Mouse (Mus musculus) layer of hippocampus, postnatal 14 days (tissue): ENCODE data around the gene Afap1l2. TPM values are rescaled to one million over a fixed set of nuclear protein-coding genes. Genes with fewer than 3 reads are reported as not detected.
A peak's percentile ranks its signal among the peaks of the same experiment; 100 is the strongest.

Source experiments
- DNase-seq, 2 experiments: peaks; one replicate each; pipeline ENCODE4 v3.0.0; 2021 to 2022; ENCODE audit warnings: low spot score in 2 of 2, mixed read lengths in 1 of 2
- total RNA-seq, 2 experiments: library from RNA; stranded (reverse); gene quantifications; 2 replicates each; pipeline ENCODE4 v1.2.3; 2021

Gene Afap1l2
- total RNA-seq, 2 experiments from 2014 or later, result 20.0 to 21.3 TPM

- DNase-seq, result no peak
Observed at GRCm38 (mm10) chr19:57009653-57010052, 1.6 kb upstream of the Afap1l2 start.

- peak in 1 of 2 experiments; percentile 64 for DNase-seq
Observed at GRCm38 (mm10) chr19:57007291-57007690, 737 bp downstream of the Afap1l2 start.

- no peak for DNase-seq
Observed at GRCm38 (mm10) chr19:57006841-57007240, 1.2 kb downstream of the Afap1l2 start.

GRCm38 (mm10) chr19:57005062-57005461 is 3.0 kb downstream of the Afap1l2 start:
- no peak for DNase-seq

- peak in 1 of 2 experiments; percentile 69 for DNase-seq
Observed at GRCm38 (mm10) chr19:57003460-57003810, 4.6 kb downstream of the Afap1l2 start.

GRCm38 (mm10) chr19:57002741-57003459 is 5.1 kb downstream of the Afap1l2 start:
- no peak for DNase-seq

- DNase-seq, result no peak
Observed at GRCm38 (mm10) chr19:57001926-57002325, 6.1 kb downstream of the Afap1l2 start.

GRCm38 (mm10) chr19:57000592-57000991 is 7.4 kb downstream of the Afap1l2 start:
- DNase-seq, result no peak

- DNase-seq, result peak in 1 of 2 experiments; percentile 36
Observed at GRCm38 (mm10) chr19:56999781-57000180, 8.2 kb downstream of the Afap1l2 start.

GRCm38 (mm10) chr19:56998910-56999309 is 9.1 kb downstream of the Afap1l2 start:
- peak in 1 of 2 experiments; percentile 46 for DNase-seq

- no peak for DNase-seq
Observed at GRCm38 (mm10) chr19:56998331-56998730, 9.7 kb downstream of the Afap1l2 start.

GRCm38 (mm10) chr19:56997164-56997599 is 10.8 kb downstream of the Afap1l2 start:
- DNase-seq, result no peak

- DNase-seq, result no peak
Observed at GRCm38 (mm10) chr19:56995441-56995840, 12.6 kb downstream of the Afap1l2 start.

- DNase-seq, result no peak
Observed at GRCm38 (mm10) chr19:56994653-56995052, 13.4 kb downstream of the Afap1l2 start.

GRCm38 (mm10) chr19:56993763-56994162 is 14.3 kb downstream of the Afap1l2 start:
- DNase-seq, result no peak

GRCm38 (mm10) chr19:56992978-56993545 is 15.0 kb downstream of the Afap1l2 start:
- no peak for DNase-seq

GRCm38 (mm10) chr19:56990367-56991111 is 17.5 kb downstream of the Afap1l2 start:
- peak in 1 of 2 experiments; percentile 43 for DNase-seq

GRCm38 (mm10) chr19:56989171-56989570 is 18.9 kb downstream of the Afap1l2 start:
- peak in 1 of 2 experiments; percentile 50 for DNase-seq

GRCm38 (mm10) chr19:56984229-56984628 is 23.8 kb downstream of the Afap1l2 start:
- no peak for DNase-seq

GRCm38 (mm10) chr19:56983757-56984156 is 24.3 kb downstream of the Afap1l2 start:
- no peak for DNase-seq

GRCm38 (mm10) chr19:56981760-56982159 is 26.3 kb downstream of the Afap1l2 start:
- no peak for DNase-seq

- DNase-seq, result no peak
Observed at GRCm38 (mm10) chr19:56980803-56981202, 27.2 kb downstream of the Afap1l2 start.
